Mouse (Mus musculus): ENCODE measurements around the gene Mroh2a.

The Mroh2a gene

DNA sequence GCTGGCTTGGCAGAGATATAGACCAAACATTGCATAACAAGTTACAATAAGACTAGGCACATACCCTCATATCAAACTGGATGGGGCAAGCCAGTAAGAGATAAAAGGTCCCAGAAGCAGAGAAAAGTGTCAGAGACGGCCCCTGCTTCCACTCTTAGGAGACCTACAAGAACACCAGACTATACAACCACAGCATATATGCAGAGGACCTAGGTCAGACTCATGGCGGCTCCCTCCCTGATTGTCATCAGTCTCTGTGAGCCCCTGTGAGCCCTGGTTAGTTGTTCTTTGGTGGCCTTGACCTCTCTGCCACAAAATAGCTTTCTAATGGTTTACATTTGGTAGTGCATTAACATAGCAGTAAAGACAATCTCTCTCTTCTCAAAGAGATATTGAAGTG, 82.2 kb downstream of the Mroh2a start:
- in situ Hi-C loops (cut with MboI, MseI): no loop called here

DNA sequence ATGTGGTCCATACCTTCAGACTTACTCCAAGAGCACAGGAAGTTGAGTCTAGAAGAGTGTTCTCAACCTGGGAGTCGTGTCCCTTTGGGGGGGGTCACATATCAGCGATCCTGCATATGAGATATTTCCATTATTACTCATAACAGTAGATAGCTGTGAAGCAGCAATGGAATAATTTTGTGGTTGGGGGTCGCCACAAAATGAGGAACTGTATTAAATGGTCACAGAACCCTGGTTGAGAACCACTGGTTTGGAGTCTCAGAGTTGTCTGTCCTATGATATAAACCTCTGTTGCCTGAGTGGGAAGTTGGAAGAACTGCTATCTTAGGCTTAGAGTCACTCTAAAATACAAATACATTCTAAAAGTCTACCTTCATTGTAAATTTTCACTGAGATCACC, 83.1 kb downstream of the Mroh2a start:
- in situ Hi-C loops (cut with MboI, MseI): loop anchor here in 1 of 2 experiments (10.0 kb wide), 1 partner anchor 1015 kb away; no protein-coding TSS in a partner anchor

DNA sequence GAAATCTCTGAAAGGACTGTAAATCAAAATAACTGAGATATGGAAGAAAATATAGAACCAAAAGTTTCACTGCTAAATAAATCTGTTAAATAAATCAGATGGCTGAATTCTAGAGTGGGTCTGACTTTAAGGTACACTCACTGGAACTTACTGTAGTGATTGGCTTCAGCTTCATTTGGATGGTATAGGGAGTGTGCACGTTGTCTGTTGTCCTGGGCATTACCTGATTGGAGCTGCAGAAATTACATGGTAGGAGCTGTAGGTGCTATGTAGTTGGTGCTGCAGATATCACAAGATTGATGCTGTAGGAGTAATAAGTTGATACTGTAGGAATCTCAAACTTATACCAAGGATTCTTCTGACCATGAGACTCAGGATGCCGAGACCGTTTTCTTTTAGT, 83.6 kb downstream of the Mroh2a start:
- in situ Hi-C loops (cut with MboI, MseI): loop anchor here in 1 of 2 experiments (10.0 kb wide), 1 partner anchor 1016 kb away; no protein-coding TSS in a partner anchor

Data from T-helper 17 cell (primary cell).